Mouse (Mus musculus) limb, embryonic 13.5 days (tissue): ENCODE results near the gene Lilr4b. TPM values are rescaled to one million over a fixed set of nuclear protein-coding genes. Genes with fewer than 3 reads are reported as not detected.
"Not testable (repeated sequence)": the region's sequence is repeated elsewhere in the genome, so short reads cannot be mapped to it uniquely, and the experiment has no call there.

Experiments
- ATAC-seq: fragments of 200-750 bp; cut with Nextera tagmentation; 2 replicates; pipeline ENCODE4 v1.8.0; 2017; ENCODE audit warnings: low read depth, moderate number of reproducible peaks, moderate TSS enrichment; ENCODE audit not compliant: low FRiP score
- H3K27ac ChIP-seq: fragments of 300-500 bp; sonication (generic); 2 replicates; pipeline ENCODE4 v1.5.1; 2015; ENCODE audit warnings: inconsistent platforms, mild to moderate bottlenecking, moderate library complexity
- H3K27me3 ChIP-seq: fragments of 300-500 bp; sonication (generic); 2 replicates; pipeline ENCODE4 v1.6.1; 2015; ENCODE audit warnings: mild to moderate bottlenecking, inconsistent platforms
- H3K36me3 ChIP-seq: fragments of 300-500 bp; sonication (generic); 2 replicates; pipeline ENCODE4 v1.6.1; 2015; ENCODE audit warnings: inconsistent platforms, mild to moderate bottlenecking, moderate library complexity
- H3K4me1 ChIP-seq: fragments of 300-500 bp; sonication (generic); 2 replicates; pipeline ENCODE4 v1.6.1; 2015; ENCODE audit warnings: inconsistent platforms
- H3K4me2 ChIP-seq: fragments of 300-500 bp; sonication (generic); replicated peaks from 2 replicates; pipeline ENCODE4 v1.6.1; 2015; ENCODE audit warnings: inconsistent platforms, mild to moderate bottlenecking, moderate library complexity
- H3K4me3 ChIP-seq: fragments of 300-500 bp; sonication (generic); 2 replicates; pipeline ENCODE4 v1.5.1; 2015; ENCODE audit warnings: moderate library complexity, mild to moderate bottlenecking, inconsistent platforms
- H3K9ac ChIP-seq: fragments of 300-500 bp; sonication (generic); 2 replicates; pipeline ENCODE4 v1.6.1; 2015; ENCODE audit warnings: mild to moderate bottlenecking, inconsistent platforms
- H3K9me3 ChIP-seq: fragments of 300-500 bp; sonication (generic); 2 replicates; pipeline ENCODE4 v1.6.1; 2016; ENCODE audit warnings: inconsistent platforms
- WGBS: fragments of 180-500 bp; shearing (Covaris S2); methylation state at CpG from one replicate; pipeline ENCODE4 v1.1.7; 2015; 5-methylcytosine and 5-hydroxymethylcytosine counted together
- polyA plus RNA-seq: library from polyadenylated mRNA; unstranded; fragments of >200 nt; fragmentation: Nextera tagmentation; extraction: Ambion mirVana; gene quantifications from 2 replicates; pipeline ENCODE4 v1.2.1, GENCODE M21; 2015

Gene Lilr4b
- 0.29 and 0.80 TPM in 2 replicates for polyA plus RNA-seq

- 97% methylated on average over 1 of the region's 3 CpGs for WGBS
- not testable (repeated sequence) for ATAC-seq, H3K36me3 ChIP-seq
These were observed at the start of gene Lilr4b, which contains the start of gene Gm49339 for GRCm38 (mm10) chr10:51480397-51480796. TSS of gene Lilr4b (plus strand) at chr10:51480632. TSS of gene Gm49339 (plus strand) at chr10:51480612.

GRCm38 (mm10) chr10:51432940-51433339 is 47.5 kb upstream of the Lilr4b start:
- Histone ChIP-seq H3K9me3 (no peaks in the 10 kb centered on the region), H3K4me2 (no peak overlapping the region), H3K36me3 (no peaks in the 10 kb centered on the region), H3K27ac (no peak overlapping the region), H3K9ac (no peak overlapping the region), H3K4me3 (no peak overlapping the region), H3K27me3 (no peaks in the 10 kb centered on the region), H3K4me1 (no peaks in the 10 kb centered on the region)
- no peak for ATAC-seq

More at GRCm38 (mm10) chr10:51480397-51480796, at the start of gene Lilr4b, which contains the start of gene Gm49339:
- not testable (repeated sequence) for H3K9ac ChIP-seq, H3K4me1 ChIP-seq, H3K9me3 ChIP-seq, H3K27me3 ChIP-seq, H3K4me3 ChIP-seq, H3K4me2 ChIP-seq, H3K27ac ChIP-seq

GRCm38 (mm10) chr10:51435684-51436083 is 44.7 kb upstream of the Lilr4b start:
- Histone ChIP-seq H3K4me2 (no peak overlapping the region), H3K36me3 (no peaks in the 10 kb centered on the region), H3K27ac (no peak overlapping the region), H3K27me3 (no peaks in the 10 kb centered on the region), H3K9me3 (no peaks in the 10 kb centered on the region), H3K4me3 (no peak overlapping the region), H3K9ac (no peak overlapping the region), H3K4me1 (no peaks in the 10 kb centered on the region)
- 84% methylated on average over 3 of the region's 3 CpGs for WGBS
- ATAC-seq, result no peak

- no peaks in the 10 kb centered on the region for H3K36me3 ChIP-seq
- 74% methylated on average over 4 of the region's 4 CpGs for WGBS
- ATAC-seq, result no peak
- no peak overlapping the region for H3K4me2 ChIP-seq
- H3K27me3 ChIP-seq, result no peaks in the 10 kb centered on the region
- H3K9ac ChIP-seq, result no peak overlapping the region
- no peaks in the 10 kb centered on the region for H3K9me3 ChIP-seq
- no peaks in the 10 kb centered on the region for H3K4me1 ChIP-seq
- no peak overlapping the region for H3K27ac ChIP-seq
- no peak overlapping the region for H3K4me3 ChIP-seq
These were observed 28.8 kb upstream of the Lilr4b start for GRCm38 (mm10) chr10:51451610-51452009.

- Histone ChIP-seq H3K36me3 (no peaks in the 10 kb centered on the region), H3K27ac (no peak overlapping the region), H3K4me3 (no peak overlapping the region), H3K4me2 (no peak overlapping the region), H3K9ac (no peak overlapping the region), H3K27me3 (no peaks in the 10 kb centered on the region), H3K9me3 (no peaks in the 10 kb centered on the region), H3K4me1 (no peaks in the 10 kb centered on the region)
- ATAC-seq, result no peak
- 69% methylated on average over 1 of the region's 1 CpGs for WGBS
These were observed 26.7 kb upstream of the Lilr4b start for GRCm38 (mm10) chr10:51453616-51454298.

- no peaks in the 10 kb centered on the region for H3K27me3 ChIP-seq
- WGBS, result 47% methylated on average over 1 of the region's 1 CpGs
These were observed 26.1 kb upstream of the Lilr4b start for GRCm38 (mm10) chr10:51454365-51454764.

GRCm38 (mm10) chr10:51455762-51456161 is 24.7 kb upstream of the Lilr4b start:
- WGBS, result 73% methylated on average over 1 of the region's 1 CpGs
- H3K4me3 ChIP-seq, result no peak overlapping the region
- no peaks in the 10 kb centered on the region for H3K4me1 ChIP-seq
- H3K36me3 ChIP-seq, result no peaks in the 10 kb centered on the region
- H3K9me3 ChIP-seq, result no peaks in the 10 kb centered on the region
- H3K27me3 ChIP-seq, result no peaks in the 10 kb centered on the region
- no peak overlapping the region for H3K9ac ChIP-seq
- no peak overlapping the region for H3K27ac ChIP-seq
- ATAC-seq, result no peak
- H3K4me2 ChIP-seq, result no peak overlapping the region

More at GRCm38 (mm10) chr10:51454365-51454764, 26.1 kb upstream of the Lilr4b start:
- Histone ChIP-seq H3K9me3 (no peaks in the 10 kb centered on the region), H3K36me3 (no peaks in the 10 kb centered on the region), H3K9ac (no peak overlapping the region), H3K4me3 (no peak overlapping the region), H3K27ac (no peak overlapping the region), H3K4me1 (no peaks in the 10 kb centered on the region), H3K4me2 (no peak overlapping the region)
- ATAC-seq, result no peak

GRCm38 (mm10) chr10:51456369-51456768 is 24.1 kb upstream of the Lilr4b start:
- Histone ChIP-seq H3K27ac (no peak overlapping the region), H3K4me3 (no peak overlapping the region), H3K27me3 (no peaks in the 10 kb centered on the region), H3K36me3 (no peaks in the 10 kb centered on the region), H3K4me1 (no peaks in the 10 kb centered on the region), H3K4me2 (no peak overlapping the region), H3K9me3 (no peaks in the 10 kb centered on the region), H3K9ac (no peak overlapping the region)
- no peak for ATAC-seq
- 77% methylated on average over 4 of the region's 4 CpGs for WGBS

- not testable (repeated sequence) for ATAC-seq, H3K27me3 ChIP-seq, H3K27ac ChIP-seq, H3K9ac ChIP-seq, H3K4me2 ChIP-seq, H3K4me3 ChIP-seq, H3K36me3 ChIP-seq, H3K9me3 ChIP-seq, H3K4me1 ChIP-seq
- WGBS, result 61% methylated on average over 4 of the region's 4 CpGs
These were observed 16.6 kb upstream of the Lilr4b start for GRCm38 (mm10) chr10:51463800-51464199.

- H3K27me3 ChIP-seq, H3K4me1 ChIP-seq, H3K9me3 ChIP-seq, H3K36me3 ChIP-seq, ATAC-seq, H3K27ac ChIP-seq, H3K4me3 ChIP-seq, H3K9ac ChIP-seq, H3K4me2 ChIP-seq: not testable (repeated sequence)
- no CpG with 5 or more reads among the region's 2 CpGs for WGBS
These were observed 10.3 kb downstream of the Lilr4b start, which contains the start of gene Lilrb4a for GRCm38 (mm10) chr10:51490691-51491090. TSS of gene Lilrb4a (plus strand) at chr10:51490956.

GRCm38 (mm10) chr10:51520021-51520420 is 39.6 kb downstream of the Lilr4b start:
- no peaks in the 10 kb centered on the region for H3K4me1 ChIP-seq
- no peak for ATAC-seq
- H3K27me3 ChIP-seq, result no peaks in the 10 kb centered on the region
- H3K4me2 ChIP-seq, result no peak overlapping the region
- H3K4me3 ChIP-seq, result no peak overlapping the region
- no peaks in the 10 kb centered on the region for H3K36me3 ChIP-seq
- H3K9ac ChIP-seq, result no peak overlapping the region
- no peaks in the 10 kb centered on the region for H3K9me3 ChIP-seq
- no peak overlapping the region for H3K27ac ChIP-seq

- Histone ChIP-seq H3K4me3 (no peak overlapping the region), H3K27me3 (no peaks in the 10 kb centered on the region), H3K4me2 (no peak overlapping the region), H3K9me3 (no peaks in the 10 kb centered on the region), H3K27ac (no peak overlapping the region), H3K4me1 (no peaks in the 10 kb centered on the region), H3K36me3 (no peaks in the 10 kb centered on the region), H3K9ac (no peak overlapping the region)
- no peak for ATAC-seq
These were observed 41.0 kb downstream of the Lilr4b start for GRCm38 (mm10) chr10:51521453-51521852.

GRCm38 (mm10) chr10:51526090-51526489 is 45.7 kb downstream of the Lilr4b start:
- Histone ChIP-seq H3K27me3 (no peaks in the 10 kb centered on the region), H3K4me2 (no peak overlapping the region), H3K9ac (no peak overlapping the region), H3K9me3 (no peaks in the 10 kb centered on the region), H3K36me3 (no peaks in the 10 kb centered on the region), H3K27ac (no peak overlapping the region), H3K4me3 (no peak overlapping the region), H3K4me1 (no peaks in the 10 kb centered on the region)
- 75% methylated on average over 7 of the region's 7 CpGs for WGBS
- ATAC-seq, result no peak
